Mouse (Mus musculus): ENCODE data around the gene Pard3.

The Pard3 gene

DNA sequence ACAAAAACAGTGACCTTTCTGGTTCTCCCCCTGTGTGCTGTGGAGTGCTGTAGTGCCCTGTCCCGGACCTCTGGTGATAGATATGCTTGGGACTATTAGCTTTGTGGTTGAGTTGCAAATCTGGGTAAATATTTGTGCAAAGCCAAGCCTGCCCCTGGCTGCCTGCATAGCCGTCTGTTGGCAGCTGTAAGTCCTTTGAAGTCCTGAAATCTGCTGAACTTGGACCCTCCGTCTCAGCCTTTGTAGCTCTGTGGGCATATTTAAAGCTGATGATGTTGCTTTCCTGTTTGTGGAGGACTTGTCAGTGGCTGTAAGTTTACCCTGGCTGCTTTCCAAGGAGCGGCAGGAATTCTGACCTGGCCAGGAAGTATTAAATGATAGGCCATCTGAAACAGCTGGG is 120.3 kb downstream of the Pard3 start:
- DNase-seq: peak; percentile 34 to 50

DNA sequence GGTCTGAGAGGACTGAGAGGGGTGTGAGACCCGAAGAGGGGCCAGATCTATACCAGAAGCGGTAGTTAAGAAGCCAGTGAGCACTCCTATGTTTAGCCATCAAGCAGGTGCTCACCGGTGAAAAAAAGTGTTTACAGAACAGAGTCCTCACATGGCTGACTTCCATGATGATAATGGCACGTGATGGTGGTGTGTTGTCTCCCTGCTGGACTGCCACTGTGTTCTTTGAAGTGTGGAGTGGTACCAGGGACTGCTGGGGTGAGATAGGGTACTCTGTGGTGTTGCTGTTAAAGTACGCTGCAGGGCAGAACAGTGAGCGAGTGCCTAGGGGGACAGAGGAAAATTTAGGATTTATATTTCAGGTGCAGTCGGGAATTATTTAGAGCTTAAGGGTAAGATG is 122.2 kb downstream of the Pard3 start:
- DNase-seq: no peak

DNA sequence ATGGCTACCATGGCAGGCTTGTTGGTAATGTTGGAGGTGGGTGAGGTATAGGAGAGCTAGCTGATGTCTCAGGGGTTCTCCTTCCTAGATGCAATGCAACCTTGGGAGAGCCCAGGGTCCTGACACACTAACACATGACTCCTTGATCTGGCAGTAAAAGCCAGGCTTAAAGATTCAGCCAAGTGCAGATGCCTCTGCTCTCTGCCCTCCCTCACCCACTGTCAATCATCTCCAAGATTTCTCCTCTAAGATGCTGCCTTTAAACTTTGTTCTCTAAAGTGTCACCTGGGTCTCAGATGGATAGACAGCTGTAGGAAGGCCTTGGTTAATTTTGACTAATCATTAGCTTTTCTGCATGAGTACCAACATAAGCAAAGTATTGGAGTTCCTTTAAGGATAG is 125.0 kb downstream of the Pard3 start:
- peak; percentile 37 to 71 for DNase-seq

DNA sequence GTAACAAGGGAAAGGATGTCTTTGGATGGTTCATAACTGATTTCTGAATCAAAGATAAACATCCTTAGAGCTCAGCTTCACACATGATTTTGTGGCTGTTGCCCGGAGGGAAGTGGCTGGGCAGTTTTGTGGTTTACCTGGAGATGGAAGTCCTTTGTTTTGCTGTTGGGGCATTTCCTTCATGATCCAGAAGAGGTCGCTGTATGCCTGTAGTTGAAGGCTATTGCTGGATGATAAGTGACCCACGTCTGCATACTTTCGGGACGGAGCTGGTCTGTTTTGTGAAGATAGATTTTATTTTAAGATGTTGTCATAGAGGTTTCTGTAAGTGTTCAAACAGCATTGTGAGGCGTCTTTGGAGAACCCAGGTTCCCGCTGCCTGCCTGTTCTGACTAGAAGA is 126.7 kb downstream of the Pard3 start:
- peak; percentile 56 to 75 for DNase-seq

- DNase-seq: peak; percentile 40 to 60
Observed at GRCm38 (mm10) chr8:127191387-127191786, 127.7 kb downstream of the Pard3 start.

GRCm38 (mm10) chr8:127191824-127192223 is 128.1 kb downstream of the Pard3 start:
- no peak for DNase-seq

GRCm38 (mm10) chr8:127192331-127192730 is 128.6 kb downstream of the Pard3 start:
- no peak for DNase-seq

DNA sequence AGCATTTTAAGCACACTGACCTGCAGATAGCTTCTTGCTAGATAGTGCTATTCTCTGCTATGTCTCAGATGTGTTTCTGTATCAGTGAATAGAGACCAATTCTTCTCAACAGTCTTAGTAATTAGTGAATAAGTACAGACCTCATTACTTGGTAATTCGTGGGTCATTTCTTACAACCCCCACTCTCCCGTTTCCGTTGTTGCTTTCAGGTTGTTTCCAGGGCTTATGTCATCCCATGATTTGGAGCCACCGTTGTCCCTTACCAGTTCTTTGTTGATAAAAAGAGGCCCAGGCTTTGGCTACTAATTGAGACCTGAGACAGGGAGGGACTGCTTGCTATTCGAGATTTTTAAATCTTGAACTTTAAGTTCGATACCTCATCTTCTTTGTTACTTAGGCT is 129.7 kb downstream of the Pard3 start:
- DNase-seq: no peak

DNA sequence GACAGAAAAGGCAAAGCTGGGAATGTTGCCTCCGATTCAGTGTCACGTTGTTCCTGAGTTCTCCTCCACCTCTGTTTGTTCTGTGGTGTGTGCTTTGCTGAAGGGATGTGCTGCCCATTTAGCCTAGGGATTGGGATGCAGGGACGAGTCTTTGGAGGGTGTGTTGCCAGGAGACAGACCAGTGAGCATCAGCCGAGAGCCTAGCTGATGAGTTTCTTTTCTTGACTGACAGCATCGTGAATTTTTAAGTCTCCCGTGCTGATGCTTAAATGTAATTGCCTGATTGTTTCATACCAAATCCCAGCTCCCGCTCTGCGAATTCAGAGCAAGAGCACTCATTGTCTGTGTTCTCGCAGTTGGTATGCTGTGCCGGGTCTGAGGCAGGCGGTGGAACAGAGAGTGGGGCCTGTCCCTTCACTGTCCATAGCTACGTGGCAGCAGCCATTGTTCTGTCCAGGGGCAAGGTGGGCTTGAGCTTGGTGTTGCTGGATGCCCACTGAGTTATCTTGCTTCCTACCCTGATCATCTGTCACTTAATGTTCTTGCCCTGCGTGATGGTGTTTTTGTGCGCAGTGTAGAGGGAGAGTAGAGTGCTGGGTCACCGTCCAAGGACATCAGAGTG is 131.2 kb downstream of the Pard3 start:
- no peak for DNase-seq

DNA sequence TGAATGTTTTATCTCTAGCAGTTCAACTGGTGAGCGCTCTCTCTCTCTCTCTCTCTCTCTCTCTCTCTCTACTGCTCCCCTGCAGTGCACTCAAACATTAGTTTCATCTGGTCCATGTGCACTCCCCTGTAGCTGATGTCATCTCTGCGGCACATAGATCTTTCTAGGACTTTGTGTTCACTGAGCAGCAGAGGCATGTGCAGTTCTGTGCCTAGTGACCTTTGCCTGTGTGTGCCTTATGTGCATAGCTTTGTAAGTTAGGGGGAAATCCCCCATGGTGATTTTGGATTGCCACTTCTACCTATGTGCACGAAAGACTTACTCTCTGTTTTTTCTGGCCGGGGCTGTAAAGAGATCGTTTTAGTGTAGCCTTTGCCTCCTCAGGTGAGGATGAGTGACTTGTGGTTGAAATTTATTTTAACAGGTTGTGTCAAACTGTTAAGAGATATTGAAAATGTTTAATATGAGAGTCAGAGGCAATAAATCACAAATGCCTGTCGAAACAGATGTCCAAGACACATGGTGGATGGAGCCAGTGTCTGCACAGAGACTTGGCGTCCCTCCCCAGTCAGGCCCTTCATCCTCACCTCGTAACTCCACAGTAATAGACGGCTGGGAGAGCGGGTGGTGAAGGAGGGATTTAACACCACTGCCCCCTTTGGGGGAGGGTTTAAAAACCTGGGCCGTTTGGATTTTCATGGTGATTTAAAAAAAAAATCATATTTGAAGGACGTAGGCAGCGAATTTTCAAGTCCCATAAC is 133.0 kb downstream of the Pard3 start:
- no peak for DNase-seq

DNA sequence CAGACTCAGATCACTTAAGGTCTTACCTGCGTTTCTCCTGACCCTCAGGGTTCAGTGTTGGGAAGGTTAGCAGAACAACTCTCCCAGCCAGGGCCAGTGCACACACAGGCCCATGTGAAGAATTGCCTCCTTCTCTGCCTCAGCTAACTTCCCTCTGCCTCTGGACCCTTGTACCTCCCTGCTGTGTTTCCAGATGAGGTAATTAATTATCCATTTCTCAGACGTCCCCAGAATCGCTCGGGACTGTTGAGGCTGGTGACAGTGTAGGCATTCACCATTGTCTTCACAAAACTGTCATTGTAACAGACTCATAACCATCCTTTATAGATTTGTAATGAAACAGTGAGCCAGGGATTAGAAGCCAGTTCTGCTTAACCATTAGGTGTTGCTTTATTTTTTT is 143.8 kb downstream of the Pard3 start:
- DNase-seq: no peak

DNA sequence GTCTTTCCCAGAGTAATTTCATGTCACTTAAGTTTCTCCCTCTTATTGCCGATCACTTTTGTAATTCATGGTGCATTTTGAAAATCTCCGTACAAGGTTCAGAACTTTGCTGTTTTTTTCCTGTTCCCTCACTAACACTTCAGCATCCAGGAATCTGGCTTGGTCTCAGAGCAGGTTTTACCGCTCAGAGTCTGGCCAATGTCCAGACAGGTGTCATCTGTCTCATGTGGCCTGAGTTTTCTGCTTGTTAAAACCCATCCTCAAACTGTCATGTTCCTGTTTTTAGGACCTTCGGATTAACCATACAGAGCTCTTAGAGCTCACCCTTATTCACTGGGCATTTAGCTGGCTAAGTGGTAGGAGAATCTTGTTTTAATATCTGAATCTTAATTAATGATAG is 146.9 kb downstream of the Pard3 start:
- no peak for DNase-seq

- no peak for DNase-seq
Observed at GRCm38 (mm10) chr8:127214338-127214737, 150.6 kb downstream of the Pard3 start.

DNA sequence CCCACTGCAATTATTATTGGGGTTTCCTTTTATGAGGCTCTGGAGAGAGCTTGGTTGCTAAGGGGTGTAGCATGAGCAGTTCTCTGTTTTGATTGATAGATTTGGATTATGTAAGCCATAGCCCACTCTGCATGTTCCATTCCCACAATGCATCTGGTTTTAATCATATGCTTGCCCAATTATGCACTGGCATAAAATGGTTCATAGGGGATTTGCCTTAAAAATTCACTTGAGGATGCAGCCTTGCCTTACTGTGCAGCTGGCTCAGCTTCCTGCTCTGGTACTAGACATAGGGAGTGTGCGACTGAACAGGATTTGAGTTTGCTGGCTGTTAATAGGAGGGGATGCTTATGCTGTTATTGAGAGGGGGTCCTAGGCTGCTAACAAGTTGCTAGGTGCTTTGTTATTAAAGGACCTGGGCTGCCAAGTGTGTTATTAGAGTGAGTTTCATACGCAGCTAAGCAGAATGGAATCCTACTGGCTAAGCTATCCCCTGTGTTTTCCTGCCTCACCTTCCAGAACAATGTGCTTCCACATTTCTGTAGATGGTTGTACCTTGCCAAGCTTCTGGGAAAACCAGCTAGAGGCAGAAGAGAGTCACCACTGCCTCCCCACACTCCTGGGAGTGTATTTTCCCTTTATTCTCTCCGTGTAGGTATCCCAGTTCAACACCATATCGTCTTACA is 151.2 kb downstream of the Pard3 start:
- no peak for DNase-seq

GRCm38 (mm10) chr8:127220206-127220605 is 156.5 kb downstream of the Pard3 start:
- DNase-seq: no peak

DNA sequence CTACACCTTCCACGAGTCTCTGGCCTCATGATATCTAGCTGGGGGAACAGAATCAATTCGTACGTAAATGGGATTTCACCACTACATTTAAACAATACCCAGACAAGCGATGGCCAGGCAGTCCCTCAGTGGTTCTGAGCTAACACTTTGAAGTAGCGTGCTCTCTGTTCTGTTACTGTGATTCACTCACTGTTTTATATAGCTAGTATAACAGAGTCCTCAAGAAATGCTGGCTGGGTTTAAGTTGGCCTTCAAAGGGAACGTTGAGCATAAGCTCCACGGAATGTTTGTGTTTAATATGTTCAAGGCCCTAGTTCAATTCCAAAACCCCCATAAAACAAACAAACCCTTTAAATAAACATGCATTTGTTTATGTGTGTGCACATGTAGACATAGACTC is 156.9 kb downstream of the Pard3 start:
- no peak for DNase-seq

DNA sequence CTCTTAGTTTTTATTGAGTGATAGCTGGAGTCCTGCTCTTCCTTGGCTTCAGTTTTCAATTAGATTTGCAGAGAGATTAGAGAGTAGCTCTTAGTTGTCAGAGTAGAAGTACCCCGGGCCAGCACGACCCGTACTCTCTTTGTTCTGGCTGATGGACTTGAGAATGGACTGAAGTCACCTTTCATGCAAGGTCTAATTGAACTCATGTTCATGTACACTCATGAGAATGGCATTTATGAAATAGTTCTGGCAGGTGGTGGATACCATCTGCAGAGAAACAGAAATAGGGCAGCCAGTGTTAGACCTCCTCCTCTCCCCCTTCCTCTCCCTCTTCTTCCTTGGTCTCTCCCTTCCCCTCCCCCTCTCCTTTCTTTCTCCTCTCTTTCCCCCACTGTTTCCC is 158.7 kb downstream of the Pard3 start:
- no peak for DNase-seq

GRCm38 (mm10) chr8:127226996-127227395 is 163.3 kb downstream of the Pard3 start:
- no peak for DNase-seq

DNA sequence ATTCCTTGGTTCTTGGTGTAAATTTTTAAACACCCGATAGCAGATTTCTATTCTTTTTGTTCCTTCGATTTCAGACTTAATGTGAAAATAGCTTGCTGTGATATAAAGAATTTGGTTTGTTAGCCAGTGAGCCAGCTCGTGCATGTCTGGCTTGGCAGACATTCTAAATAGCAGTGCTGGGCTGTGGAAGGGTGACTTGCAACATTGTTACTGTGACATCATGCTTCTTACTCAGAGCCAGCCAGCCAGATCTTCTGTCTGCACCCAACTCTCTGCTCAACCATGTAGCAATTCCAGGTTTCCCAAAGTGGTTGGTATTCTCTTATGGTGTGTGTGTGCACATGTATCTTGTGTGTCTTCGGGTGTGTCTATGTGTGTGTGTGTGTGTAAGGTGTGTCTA is 163.7 kb downstream of the Pard3 start:
- no peak for DNase-seq

- DNase-seq: no peak
Observed at GRCm38 (mm10) chr8:127229325-127230232, 165.9 kb downstream of the Pard3 start.

DNA sequence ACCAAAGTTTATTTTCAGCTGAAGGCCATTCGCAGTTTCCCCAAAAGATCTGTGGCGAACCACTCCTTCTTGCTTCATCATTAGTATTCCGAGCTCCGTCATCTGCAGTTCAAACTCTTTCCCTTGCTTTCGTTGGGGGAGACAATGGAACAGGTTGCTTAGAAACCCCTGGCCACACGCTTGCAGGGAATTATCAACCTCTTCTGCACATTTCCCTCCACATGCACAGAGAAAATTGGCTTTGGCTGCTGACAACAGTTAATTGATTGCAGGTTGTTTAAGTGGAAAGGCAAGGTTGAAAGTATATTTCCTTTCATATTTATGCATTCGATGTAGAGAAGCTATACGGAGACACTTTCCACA is 166.5 kb downstream of the Pard3 start:
- no peak for DNase-seq

DNA sequence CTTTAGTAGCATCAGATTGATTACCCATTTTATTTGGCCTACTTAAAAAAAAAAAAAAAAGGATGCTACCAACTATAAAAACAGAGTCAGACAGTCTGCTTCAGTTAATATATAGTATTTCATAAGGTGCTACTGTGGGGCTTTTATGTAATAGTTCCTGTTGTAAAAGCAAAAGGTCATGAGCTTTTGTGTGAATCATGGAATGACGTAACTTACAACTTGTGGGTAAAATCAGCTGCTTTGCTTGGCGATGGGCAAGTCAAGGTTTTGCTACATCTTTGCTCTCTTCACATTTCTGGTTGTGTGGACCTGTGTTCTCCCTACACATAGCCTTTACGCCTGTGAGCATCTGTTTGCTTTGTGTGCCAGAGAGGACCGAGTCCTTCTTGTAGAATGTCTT is 179.7 kb downstream of the Pard3 start:
- DNase-seq: no peak

- no peak for DNase-seq
Observed at GRCm38 (mm10) chr8:127243841-127244240, 180.1 kb downstream of the Pard3 start.

Data from kidney, adult 8-10 months (tissue).